Mouse (Mus musculus) monocyte, adult 2 months (primary cell): ENCODE results near the gene Ptf1a.

Experiments
- DNase-seq, 2 experiments: peaks; one replicate each; pipeline ENCODE4 v3.0.0; 2022; ENCODE audit warnings: low spot score in 2 of 2, low read depth in 1 of 2

The Ptf1a gene

DNA sequence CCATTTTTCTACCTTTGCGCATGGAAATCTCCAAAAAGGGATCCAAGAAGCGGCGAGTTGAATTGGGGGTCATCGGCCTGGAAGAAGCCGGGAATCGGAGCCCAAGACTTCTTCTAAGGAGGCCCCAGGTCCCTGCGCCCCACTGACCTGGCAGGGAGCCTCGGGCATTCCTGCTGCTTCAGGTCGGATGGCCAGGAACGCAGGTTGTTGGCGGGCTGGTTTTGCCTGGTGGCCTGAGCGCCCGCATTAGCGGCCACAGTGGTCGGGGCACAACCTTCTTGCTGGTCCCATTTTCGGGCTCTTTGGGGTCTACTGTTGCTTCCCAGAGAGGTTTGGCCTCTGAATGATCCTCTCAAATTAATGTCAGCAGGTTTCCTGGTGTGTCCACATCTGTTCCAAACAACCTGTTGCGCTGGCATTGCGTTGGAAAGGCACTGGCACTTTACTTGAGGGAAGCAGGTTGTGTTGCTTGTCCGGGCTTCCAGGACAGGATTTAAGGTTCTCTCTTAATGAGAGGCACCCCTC, 7.1 kb downstream of the Ptf1a start:
- DNase-seq, result no peak

GRCm38 (mm10) chr2:19455228-19455627, 9.8 kb downstream of the Ptf1a start:
- no peak for DNase-seq

GRCm38 (mm10) chr2:19455857-19456482, 10.5 kb downstream of the Ptf1a start:
- DNase-seq, result no peak

DNA sequence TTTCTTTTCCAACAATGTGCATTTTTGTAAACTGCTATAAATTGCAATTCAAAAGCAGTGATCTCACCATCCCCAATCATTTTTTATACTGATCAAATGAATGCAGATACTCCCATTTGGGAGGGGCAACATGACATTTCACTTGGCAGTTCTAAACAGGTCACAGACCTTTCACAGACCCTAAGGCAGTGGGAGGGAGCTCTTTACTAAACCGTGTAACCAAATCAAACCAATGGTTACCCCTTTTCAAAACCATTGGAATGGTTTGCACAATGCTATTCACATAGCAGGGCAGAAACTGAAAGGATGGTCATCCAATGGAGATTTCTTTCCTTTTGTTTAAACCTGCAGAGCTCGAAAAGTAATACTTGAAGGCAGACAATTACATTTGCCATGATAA, 13.3 kb downstream of the Ptf1a start:
- no peak for DNase-seq

DNA sequence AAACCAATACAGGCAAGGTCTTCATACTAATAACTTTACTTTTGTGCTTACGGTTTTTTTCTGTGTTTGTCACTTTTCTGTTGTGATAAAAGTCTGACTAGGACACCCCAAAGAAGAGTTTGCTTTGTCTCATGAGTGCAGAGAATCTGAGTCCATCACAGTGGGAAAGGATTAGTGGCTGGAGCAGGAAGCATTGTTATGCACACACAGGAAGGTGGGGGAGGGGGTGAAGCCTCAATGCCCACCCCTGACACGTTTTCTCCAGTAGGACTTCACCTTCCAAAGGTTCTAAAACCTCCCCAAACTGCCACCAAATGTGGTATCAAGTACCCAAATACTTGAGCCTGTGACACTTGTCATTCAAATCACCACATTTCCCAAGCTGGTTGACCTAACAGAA, 16.5 kb downstream of the Ptf1a start:
- DNase-seq, result no peak

DNA sequence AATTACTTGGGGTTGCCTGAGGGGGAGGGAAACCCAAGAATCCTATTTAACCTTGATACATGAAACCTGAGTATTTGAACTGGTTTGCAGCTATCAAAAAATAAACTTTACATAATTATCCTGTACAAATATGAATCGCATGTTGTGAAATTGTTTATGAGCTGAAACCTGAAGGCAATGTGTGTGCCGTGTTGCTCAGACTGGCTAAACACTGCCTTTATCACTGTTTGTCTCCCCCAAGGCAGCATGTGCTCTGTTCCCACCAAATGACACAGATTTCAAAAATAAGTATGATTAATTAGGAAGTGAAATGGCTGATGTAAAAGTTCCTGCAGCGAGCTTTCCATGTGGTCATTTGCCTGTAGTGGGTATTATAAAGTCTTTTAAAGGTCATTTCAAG, 44.8 kb downstream of the Ptf1a start:
- no peak for DNase-seq
